Mouse (Mus musculus) limb, embryonic 15.5 days (tissue): ENCODE results near the gene Ctbp2. TPM values are rescaled to one million over a fixed set of nuclear protein-coding genes. Genes with fewer than 3 reads are reported as not detected.

Experiments
- ATAC-seq: fragments of 200-750 bp; cut with Nextera tagmentation; 2 replicates; pipeline ENCODE4 v1.8.0; 2017; ENCODE audit warnings: low read depth, moderate TSS enrichment; ENCODE audit not compliant: insufficient number of reproducible peaks, low FRiP score, low TSS enrichment
- H3K27ac ChIP-seq: fragments of 300-500 bp; sonication (generic); 2 replicates; pipeline ENCODE4 v1.5.1; 2015; ENCODE audit warnings: moderate library complexity, mild to moderate bottlenecking, inconsistent platforms
- H3K27me3 ChIP-seq: fragments of 300-500 bp; sonication (generic); 2 replicates; pipeline ENCODE4 v1.6.1; 2015; ENCODE audit warnings: inconsistent platforms
- H3K36me3 ChIP-seq: fragments of 300-500 bp; sonication (generic); 2 replicates; pipeline ENCODE4 v1.6.1; 2015; ENCODE audit warnings: inconsistent platforms
- H3K4me1 ChIP-seq: fragments of 300-500 bp; sonication (generic); 2 replicates; pipeline ENCODE4 v1.6.1; 2015; ENCODE audit warnings: inconsistent platforms
- H3K4me2 ChIP-seq: fragments of 300-500 bp; sonication (generic); 2 replicates; pipeline ENCODE4 v1.6.1; 2015; ENCODE audit warnings: mild to moderate bottlenecking, inconsistent platforms
- H3K4me3 ChIP-seq: fragments of 300-500 bp; sonication (generic); 2 replicates; pipeline ENCODE4 v1.5.1; 2015; ENCODE audit warnings: mild to moderate bottlenecking, inconsistent platforms
- H3K9ac ChIP-seq: fragments of 300-500 bp; sonication (generic); 2 replicates; pipeline ENCODE4 v1.6.1; 2015; ENCODE audit warnings: inconsistent platforms
- H3K9me3 ChIP-seq: fragments of 300-500 bp; sonication (generic); 2 replicates; pipeline ENCODE4 v1.6.1; 2016; ENCODE audit warnings: inconsistent platforms
- WGBS: fragments of 180-500 bp; shearing (Covaris S2); methylation state at CpG from one replicate; pipeline ENCODE4 v1.1.7; 2015; 5-methylcytosine and 5-hydroxymethylcytosine counted together
- polyA plus RNA-seq: library from polyadenylated mRNA; unstranded; fragments of >200 nt; fragmentation: Nextera tagmentation; extraction: Ambion mirVana; gene quantifications from 2 replicates; pipeline ENCODE4 v1.2.1, GENCODE M21; 2015

Ctbp2 gene
- polyA plus RNA-seq, 1 experiment from 2014 or later, result 56.3 TPM

DNA sequence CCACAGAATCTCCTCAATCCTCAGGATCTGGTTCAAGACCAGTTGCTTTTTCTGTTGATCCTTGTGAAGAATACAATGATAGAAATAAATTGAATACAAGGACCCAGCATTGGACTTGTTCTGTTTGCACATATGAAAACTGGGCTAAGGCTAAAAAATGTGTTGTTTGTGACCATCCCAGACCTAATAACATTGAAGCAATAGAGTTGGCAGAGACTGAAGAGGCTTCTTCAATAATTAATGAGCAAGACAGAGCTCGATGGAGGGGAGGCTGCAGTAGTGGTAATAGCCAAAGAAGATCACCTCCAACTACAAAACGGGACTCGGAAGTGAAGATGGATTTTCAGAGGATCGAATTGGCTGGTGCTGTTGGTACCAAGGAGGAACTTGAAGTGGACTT lies 174.2 kb downstream of the Ctbp2 start:
- Histone ChIP-seq H3K4me1 (no peaks in the 10 kb centered on the region), H3K9ac (no peak overlapping the region), H3K27me3 (no peaks in the 10 kb centered on the region), H3K4me2 (no peak overlapping the region), H3K36me3 (0 out of 2 replicates have a peak, but pooled peaks cover 4% of the 10 kb centered on the region), H3K4me3 (no peak overlapping the region), H3K27ac (no peak overlapping the region), H3K9me3 (no peaks in the 10 kb centered on the region)
- no peak for ATAC-seq
- WGBS, result 87% methylated on average over 4 of the region's 4 CpGs

DNA sequence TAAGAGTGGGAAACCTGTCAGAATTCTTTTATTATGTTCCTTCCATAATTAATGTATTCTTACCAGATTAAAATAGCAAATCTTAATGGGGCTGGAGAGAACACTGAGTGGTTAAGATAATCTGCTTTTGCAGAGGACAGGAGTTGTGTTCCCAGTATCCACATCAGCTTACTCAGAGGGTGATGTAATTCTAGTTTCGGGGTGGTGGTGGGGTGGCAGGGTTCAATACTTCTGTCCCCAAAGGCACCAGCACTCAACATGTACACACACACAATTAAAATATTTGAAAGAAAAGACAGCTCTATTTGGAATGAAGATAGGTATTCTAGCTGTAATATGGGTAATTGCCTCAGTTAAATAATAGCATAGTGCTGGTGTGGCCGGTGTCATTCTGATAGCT lies 183.6 kb downstream of the Ctbp2 start:
- WGBS, result 82% methylated on average over 2 of the region's 2 CpGs
- H3K9ac ChIP-seq, result no peak overlapping the region

DNA sequence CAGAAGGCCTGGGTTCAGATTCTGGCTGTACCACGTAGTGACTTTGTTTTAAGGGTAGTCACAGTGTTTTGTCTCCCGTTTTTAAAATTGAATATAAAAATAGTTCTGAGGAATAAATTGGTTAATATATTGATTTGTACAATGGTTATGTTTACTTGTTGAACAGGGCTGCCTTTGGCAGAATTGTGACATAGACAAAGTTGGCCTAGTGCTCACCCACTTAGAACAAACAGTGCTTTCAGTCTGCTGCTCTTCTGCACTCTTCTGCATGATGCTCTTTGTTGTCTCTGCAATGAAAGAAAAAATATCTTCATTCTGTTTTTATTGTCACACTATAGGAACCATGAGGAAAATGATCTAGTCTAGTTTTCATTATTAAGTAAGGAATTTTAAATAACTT lies 185.0 kb downstream of the Ctbp2 start:
- Histone ChIP-seq H3K27ac (no peak overlapping the region), H3K36me3 (no peaks in the 10 kb centered on the region), H3K9me3 (no peaks in the 10 kb centered on the region), H3K9ac (no peak overlapping the region), H3K4me3 (no peak overlapping the region), H3K4me1 (no peaks in the 10 kb centered on the region), H3K27me3 (no peaks in the 10 kb centered on the region), H3K4me2 (no peak overlapping the region)
- WGBS, result 83% methylated on average over 2 of the region's 2 CpGs
- ATAC-seq, result no peak

More for the DNA sequence above, 183.6 kb downstream of the Ctbp2 start:
- Histone ChIP-seq H3K36me3 (no peaks in the 10 kb centered on the region), H3K4me2 (no peak overlapping the region), H3K27me3 (no peaks in the 10 kb centered on the region), H3K4me3 (no peak overlapping the region), H3K9me3 (no peaks in the 10 kb centered on the region), H3K4me1 (no peaks in the 10 kb centered on the region), H3K27ac (no peak overlapping the region)
- no peak for ATAC-seq

Other genes starting within 250 kb of the Ctbp2 start
- 13.6 and 16.2 TPM in 2 replicates for gene Zranb1, start 193.2 kb downstream of the Ctbp2 start, polyA plus RNA-seq
- 97.8 and 101 TPM in 2 replicates for gene Fgfr2, start 1.0 kb downstream of the Ctbp2 start, polyA plus RNA-seq